Mouse (Mus musculus) adrenal gland, adult 18-20 months (tissue): ENCODE results near the gene D10Wsu102e. TPM values are rescaled to one million over a fixed set of nuclear protein-coding genes. Genes with fewer than 3 reads are reported as not detected.
A peak's percentile ranks its signal among the peaks of the same experiment; 100 is the strongest.
"Not testable (repeated sequence)": the region's sequence is repeated elsewhere in the genome, so short reads cannot be mapped to it uniquely, and the experiment has no call there.

Experiments used
- DNase-seq, 2 experiments: peaks; one replicate each; pipeline ENCODE4 v3.0.0; 2021 to 2022; ENCODE audit warnings: low spot score in 2 of 2
- total RNA-seq, 2 experiments: library from RNA; stranded (reverse); gene quantifications; 1 replicate in 1 of 2; 2 replicates in 1 of 2; pipeline ENCODE4 v1.2.3; 2021

Gene D10Wsu102e
- total RNA-seq, 2 experiments from 2014 or later: 0.73 to 0.74 TPM

DNA sequence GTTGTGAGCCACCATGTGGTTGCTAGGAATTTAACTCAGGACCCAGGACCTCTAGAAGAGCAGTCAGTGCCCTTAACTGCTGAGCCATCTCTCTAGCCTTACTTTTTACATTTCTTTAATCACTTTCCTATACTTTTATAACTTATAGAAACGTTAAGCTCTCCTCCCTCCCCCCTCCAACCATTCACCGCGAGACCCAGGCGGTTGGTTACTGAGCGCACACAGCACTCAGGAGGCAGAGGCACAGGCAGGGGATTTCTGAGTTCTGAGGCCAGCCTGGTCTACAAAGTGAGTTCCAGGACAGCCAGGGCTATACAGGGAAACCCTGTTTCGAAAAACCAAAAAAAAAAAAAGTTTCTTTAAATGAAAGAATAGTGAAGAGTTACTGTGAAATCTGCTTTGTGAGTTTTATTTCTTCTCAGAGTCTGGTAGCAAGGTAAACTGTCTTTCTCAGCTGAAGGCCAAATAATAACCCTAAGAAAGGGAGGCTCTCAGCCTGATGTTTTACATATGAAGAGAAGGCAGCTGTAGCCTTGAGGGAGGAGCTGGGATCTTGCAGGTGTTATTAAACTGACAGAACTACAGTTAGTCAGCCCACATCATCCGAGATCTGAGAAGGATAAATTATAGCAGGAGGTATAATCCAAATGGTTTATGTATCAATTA, 14.2 kb upstream of the D10Wsu102e start:
- no peak for DNase-seq

DNA sequence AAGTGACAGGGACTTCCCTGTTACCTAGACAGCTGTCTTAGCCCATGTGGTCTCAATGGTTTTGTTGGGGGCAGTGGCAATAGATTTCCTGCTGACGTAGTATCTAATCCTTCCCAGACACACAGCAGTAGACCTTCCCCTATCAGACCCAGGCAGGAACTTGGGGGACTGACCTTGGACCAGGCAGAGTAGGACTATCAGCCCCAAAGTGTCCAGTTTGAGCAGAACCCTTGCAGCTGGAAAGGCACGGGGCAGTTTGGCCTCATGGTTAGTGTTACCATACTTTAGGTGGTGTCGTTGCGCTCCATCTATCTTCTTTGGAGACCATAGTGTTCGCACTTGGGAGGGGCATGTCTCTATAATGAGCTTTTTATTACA, 13.7 kb upstream of the D10Wsu102e start:
- no peak for DNase-seq

DNA sequence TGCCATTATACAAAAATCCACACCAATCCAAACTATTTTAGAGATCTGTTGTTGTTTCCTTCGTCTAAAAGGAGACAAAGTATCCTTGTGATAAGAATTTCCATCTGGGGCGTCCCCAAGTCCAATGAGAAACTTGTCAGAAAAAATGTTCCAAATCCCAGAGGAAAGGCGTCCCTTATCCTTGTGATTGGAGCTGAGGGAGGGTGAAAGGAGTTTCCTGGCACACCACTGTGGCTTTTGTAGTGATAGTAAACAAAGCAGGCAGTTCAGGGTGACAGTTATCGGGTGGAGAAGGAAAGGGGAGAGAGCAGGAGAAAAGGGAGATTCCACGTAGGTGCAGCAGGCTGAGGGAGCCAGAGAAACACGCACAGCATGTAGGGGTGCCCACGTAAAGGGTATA, 12.5 kb upstream of the D10Wsu102e start:
- no peak for DNase-seq

DNA sequence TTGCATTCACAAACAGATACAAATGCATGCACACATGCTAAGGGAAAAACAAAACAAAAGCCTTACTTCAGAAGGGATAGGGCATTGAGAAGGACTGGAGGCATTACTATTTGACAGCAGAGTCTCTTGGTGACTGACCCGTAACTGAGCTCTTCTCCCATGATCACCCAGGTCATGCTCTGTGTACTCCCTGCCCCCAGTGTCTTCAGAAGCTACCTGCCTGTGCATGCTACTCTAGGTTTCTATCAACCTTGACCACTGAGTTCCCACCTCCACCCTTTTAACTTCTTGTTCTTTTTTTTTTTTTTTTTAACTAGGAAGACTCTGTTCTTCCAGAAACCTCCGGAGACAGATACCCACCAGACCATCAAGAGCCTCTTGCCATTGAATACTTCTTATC, 9.3 kb upstream of the D10Wsu102e start:
- no peak for DNase-seq

DNA sequence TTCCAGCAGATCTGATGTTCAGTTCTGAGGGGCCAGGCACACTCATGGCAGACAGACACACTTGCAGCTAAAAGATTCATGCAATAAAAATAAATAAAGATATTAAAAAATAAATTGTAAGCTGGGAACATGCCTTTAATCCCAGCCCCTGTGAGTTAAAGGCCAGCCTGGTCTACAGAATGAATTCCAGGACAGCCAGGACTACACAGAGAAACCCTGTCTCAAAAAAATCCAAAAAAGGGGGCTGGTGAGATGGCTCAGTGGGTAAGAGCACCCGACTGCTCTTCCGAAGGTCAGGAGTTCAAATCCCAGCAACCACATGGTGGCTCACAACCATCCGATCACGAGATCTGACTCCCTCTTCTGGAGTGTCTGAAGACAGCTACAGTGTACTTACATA, 8.2 kb upstream of the D10Wsu102e start:
- not testable (repeated sequence) for DNase-seq

DNA sequence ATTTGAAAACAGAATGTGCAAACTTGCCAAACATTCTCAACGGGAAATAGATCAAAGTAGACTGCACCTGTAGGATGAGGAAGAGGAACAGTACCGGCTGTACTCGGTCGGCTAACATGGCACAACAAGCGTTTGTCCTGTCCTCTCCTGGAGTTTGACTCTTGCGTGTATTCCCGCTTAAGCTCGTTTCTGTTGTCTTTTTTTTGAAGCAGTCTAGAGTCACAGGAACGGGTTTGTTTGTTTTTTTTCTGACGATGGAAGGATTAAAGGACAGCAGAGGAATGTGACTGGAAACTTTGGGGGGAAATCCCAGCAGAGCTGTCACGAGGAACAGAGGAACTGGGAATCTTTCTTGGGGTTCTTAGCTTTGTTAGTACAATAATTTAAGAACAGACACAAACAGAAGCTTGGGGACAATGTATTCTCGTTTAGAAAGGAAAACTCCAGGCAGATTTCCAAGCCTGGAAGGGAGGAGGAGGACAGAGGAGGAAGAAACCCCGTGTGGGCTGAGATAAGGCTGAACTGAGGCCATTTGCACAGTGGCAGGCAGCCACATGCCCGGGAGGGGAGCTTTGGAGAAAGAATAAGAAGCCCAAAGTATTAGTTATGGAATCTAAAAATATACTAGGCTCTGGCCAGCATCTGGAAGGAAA, 6.2 kb upstream of the D10Wsu102e start:
- DNase-seq: no peak

DNA sequence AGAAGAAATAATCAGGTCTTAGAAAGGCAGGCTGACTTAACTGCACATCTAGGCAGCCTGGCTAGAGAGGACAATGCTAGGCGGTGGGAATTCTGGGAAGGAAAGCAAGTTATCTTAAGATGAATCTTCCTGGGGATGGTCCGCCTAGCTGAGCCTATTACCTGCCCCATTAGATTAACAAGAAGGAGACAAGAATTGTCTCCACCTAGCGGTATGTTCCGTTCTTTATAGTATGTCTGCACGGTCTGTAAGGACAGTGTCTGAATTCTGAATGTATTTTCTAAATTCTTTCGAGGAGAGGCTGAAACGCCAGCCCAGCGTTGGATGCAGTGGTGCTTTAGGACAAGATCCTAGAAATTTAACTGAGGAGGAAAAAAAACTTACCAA, 5.7 kb upstream of the D10Wsu102e start:
- DNase-seq: no peak

DNA sequence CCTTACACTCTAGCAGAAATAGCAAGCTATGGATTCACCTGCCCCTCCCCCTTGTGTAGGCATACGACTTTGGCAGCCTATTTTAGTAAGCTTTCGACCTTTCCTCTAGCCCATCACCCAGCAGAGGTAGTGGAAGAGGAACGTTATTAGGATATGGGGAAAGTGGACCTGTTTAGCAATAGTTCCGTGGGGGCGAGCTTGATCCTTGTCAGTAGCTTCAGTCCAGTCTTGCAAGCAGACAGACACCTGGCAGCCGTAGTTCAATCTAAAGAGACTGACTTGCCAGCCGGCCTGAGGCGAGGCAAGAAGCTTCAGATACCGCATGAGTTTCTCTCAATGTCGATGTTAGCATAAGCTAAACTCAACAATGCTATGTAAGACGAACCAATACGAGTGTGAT, 3.6 kb upstream of the D10Wsu102e start:
- DNase-seq: no peak

DNA sequence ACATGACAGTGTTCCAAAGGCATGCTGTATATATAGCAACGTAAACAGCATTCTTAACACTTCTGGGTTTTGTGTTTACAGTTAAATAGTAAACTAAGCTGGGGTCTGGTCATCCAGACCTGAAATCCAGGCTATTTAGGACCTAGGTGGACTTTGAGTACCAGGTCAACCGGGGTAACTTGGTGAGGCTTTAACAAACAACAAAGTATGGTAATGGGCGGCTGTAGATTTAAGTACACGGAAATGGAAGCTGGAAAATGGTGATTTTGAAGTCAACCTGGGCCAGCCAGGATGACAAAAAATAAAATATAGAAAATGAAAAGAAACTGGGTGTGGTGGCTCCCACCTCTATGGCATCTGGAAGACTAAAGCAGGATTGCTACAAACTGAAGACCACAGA, 570 bp upstream of the D10Wsu102e start:
- no peak for DNase-seq

DNA sequence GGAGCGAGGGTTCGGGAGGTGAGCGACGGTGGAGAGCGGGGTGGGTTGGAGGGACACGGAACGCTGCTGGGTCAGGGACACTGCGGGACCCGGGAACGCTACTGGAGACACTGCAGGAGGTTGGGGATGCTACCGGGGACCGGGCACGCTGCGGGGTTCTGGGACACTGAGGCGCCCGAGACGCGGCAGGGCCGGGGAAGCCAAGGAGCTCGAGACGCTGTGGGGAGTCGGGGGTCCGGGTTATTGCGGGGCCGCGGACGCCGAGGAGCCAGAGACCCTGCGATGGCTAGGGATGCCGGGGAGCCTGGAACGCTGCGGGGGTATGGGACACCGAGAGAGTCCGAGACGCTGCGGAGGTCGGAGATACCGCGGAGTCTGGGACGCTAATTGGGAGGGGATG, 335 bp downstream of the D10Wsu102e start:
- DNase-seq: peak in 1 of 2 experiments; percentile 57

DNA sequence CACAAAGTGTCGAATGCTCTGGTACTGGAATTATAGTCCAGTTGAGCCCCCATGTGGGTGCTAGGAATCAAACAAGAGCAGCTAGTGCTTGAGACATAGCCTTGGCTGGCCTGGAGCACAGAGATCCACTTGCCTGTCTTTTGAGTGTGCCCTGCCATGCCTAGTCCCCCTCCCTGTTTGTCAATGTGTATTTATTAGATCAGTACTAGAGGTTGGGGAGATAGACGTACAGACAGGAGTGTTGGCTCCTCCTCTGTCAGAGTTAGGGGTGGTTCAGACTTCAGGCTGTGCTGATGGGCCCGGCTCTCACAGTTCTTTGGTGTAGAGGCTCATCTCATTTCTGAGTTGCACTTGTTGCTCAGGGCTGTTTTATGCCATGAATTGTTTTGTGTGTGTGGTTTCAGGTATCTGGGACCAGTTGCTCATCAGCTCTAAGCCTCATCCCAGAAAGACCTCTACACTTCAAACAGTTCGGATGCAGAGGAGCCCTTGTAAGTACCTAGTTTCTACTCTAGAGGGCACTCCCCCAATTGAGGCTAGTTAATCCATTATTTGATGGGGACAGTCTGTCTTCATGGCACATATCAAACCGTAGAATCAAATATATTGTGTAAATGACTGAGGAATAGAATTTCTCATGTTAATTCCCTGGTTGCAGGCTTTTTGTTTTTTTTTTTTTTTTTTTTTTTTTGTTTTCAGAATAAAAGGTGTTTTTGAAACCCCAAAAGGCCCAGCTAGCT, 1.8 kb downstream of the D10Wsu102e start:
- DNase-seq: no peak

DNA sequence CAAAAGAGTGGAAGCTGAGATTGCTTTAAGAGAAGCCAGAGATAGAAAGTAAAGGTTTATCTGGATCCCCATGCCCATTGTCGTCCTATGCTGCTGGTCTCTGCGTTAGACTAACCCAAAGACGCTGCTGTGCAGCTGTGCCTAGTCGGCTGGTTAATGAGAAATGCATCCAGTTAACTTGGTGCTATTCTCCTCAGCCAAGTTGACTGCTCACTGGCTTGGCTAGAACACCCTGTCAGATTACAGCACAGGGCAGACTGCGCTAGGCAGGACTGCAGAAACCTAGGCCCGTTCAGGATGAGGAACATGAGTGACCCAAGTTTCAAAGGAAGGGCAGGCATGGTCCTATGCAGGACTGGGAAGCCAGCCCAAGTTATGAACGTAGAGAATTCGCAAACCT, 3.4 kb downstream of the D10Wsu102e start:
- no peak for DNase-seq

DNA sequence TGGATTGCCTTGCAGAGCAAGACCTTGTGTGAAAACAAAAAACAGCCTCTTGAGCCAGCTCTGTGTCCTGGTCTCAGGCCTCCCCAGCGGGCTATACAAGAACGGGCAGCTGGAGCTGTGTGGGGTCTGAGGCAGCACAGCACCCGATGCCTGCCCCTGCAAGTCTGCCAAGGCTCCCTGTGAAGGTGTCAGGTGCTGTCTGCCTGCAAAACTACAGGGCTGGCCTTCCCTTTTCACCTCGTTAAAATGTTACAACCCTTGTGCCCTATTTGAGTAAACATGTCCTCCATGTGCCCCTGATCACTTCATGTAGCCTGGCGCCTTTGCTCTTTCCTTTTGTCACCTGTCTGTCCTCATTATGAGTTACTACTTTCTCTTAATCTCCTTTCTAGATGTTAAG, 8.9 kb downstream of the D10Wsu102e start:
- no peak for DNase-seq

DNA sequence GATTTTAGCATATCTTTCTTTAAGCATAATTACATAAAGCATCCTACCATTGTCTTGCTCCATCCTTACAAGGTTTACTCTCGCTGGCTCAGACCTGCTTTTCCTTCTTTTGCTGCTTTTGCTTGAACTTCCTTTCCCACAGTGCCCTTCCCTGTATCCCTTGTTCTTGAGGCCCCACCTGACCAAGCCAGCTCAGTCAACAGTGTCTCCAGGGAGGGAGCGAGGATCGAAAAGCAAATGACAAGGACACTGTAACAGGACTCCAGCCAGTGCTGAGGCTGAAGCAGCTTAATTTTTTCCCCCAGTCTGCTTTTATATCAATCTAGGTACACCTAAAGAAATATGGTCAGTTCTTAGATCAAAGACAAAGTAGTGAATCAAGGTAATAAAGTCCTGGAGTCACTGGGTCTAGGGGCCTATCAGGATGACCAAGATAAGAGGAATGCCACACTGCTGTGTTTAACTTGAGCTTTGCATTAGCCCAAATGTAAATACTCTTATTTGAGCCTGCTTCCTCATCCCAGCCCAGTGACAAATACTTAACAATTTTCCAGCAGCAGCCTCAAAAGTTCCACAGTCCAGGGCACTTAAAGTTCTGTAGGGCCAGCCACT, 14.1 kb downstream of the D10Wsu102e start:
- no peak for DNase-seq

DNA sequence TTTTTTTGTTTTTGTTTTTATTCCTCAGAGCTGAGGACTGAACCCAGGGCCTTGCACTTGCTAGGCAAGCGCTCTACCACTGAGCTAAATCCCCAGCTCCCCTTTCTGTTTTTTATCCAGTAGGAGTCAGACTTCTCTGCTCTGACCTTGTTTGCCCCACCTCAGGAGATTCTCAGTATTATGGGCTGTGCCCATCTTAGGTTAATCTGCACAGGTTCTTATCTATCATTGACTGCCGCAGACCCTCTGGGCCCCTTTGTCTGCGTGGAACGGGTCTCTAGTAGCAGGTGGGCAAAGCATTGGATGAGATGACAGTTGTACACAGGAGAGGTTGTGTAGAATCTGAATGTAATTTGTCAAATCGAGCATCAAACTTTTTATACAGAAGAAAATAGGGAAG, 15.4 kb downstream of the D10Wsu102e start:
- DNase-seq: not testable (repeated sequence)

DNA sequence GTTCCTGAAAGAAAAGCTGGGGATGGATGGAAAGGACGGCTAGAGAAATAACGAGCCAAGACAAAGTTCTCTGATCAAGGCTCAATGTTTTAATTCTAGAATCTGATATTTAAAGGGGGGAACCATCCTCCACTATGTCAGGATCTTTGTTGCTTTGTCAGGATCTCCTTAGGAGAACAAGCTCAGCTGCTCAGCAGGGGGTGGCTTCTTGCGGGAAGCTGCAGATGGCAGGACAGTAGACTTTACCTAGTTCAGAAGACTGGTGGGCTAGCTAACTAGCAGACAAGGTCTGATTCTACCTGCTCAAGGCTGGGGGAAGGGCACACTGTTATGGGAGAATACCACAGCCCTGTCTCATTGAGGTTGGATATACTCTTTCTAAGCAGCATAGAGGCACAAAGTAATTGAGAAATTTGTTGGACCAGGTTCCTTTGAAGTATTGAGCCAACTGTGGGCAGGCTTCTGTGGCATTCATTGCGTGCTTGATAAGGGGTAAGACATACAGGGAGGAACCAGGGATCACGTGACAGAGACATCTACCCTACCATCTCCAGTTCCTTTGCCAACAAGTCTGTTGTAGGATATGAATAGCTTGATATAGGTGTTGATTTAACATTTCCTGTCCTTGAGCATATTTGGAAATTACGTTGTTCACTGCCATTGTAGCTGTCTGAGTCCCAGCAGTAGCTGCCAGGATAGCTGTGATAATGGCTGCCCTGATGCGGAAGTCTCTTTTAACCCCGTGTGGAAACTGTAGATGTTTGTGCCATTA, 17.1 kb downstream of the D10Wsu102e start:
- no peak for DNase-seq

DNA sequence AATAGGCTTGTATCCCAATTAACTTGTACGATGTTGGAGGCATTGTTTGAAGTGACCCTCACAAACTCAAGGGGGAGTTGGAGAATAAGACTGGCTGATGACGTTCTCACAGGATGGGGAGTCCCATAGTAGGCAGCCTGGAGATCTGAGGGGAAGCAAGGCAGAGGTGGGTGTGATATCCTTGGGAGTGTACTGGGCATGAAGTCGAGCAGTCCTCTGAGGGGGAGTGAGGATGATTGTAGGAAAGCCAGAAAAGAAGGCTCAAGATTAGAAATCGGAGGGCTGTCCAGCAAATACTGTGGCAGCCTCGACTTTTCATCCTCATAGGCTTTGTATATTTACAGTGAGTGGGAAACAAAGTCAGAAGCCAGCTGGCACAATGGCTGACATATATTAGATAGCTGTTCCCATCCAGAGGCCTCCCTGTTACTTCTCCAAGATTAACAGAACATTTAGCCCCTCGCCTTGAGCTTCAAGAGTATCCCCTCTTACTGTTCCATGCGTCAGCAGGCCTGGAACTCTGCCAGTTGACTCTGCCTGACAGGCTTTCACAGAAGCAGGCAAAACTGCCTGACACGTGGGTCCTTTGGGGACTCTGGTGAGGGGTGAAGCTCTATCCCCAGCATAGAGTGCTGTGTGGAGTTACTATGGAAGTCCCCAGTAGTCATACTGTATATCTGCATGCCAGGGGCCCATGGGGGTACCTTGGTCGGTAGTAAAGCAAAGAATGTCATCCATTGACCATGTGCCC, 18.2 kb downstream of the D10Wsu102e start:
- no peak for DNase-seq

DNA sequence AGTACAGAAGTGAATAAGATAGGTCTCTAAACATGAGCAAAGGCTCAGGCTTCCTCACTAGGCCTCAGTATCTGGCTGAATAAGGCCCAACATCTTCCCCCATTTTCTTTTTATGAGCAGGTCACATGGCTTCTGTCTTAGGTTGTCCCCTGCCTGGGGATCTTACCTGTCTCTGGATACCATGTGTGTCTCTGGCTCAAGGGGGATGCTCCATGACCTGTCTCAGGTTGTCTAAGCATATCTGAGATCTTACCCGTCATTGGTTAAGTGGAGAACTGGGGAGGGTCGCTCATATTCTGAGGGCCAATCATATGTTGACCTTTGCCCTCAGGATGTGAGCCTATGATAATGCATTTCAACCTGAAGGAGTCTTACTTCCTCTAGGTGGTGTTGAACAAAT, 20.5 kb downstream of the D10Wsu102e start:
- DNase-seq: no peak

DNA sequence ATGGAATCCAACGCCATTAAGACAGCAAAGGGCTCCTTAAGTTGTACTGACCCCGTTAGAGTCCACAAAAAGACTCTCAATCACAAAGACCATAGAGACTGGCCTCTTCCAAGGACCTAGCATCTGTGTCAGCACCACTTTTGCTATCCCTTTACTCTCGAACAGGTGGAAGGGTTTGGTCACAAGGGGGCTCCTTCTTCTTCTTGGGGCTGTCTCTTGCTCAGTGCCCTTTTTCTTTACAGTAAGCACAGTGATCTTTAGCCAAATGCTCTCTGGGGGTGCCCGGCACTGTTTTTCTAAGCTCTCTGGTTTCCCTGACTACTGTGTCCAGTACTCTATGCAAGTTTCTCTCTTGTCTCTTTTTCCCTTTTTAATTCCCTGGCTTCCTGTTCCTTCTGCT, 22.5 kb downstream of the D10Wsu102e start:
- no peak for DNase-seq

DNA sequence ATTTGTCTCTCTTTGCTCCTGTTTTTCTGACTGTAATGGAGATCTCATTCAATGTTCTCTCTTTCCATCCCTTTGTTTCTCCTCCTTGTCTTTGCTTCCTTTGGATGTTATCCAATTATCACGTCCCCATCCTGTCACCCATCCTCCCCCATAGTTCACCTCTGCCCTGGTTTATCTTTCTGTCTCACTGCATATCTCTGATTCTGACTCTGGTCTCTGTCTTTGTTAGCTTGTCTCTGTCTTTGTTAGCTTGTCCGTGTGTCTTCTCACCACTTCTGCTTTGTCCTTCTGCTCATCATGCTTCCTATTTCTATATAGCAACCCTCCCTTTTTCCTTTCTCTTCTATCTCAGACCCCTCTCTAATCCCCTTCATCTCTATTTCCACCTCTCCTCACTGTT, 23.0 kb downstream of the D10Wsu102e start:
- DNase-seq: no peak

DNA sequence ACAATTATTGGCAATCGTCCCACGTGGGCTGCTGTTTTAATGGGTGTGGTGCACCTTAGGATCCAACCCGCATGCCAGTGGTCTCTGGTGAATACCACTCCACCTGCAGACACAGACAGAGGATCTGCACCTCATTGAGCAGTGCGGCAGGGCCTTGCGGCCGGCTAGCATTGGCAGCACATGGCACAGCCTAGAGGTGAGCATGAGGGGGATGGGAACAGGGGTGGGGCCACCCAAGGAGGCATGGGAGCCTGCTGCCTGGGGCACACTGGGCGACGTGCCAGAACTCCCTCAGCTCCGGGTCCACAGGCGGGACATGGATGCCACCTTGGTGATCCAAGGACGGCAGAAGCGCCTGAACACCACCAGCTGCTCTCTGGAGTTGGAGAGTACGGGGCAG, 23.8 kb downstream of the D10Wsu102e start:
- DNase-seq: no peak
